Mouse (Mus musculus): ENCODE results near the gene Zcrb1. TPM values are rescaled to one million over a fixed set of nuclear protein-coding genes. Genes with fewer than 3 reads are reported as not detected.

The Zcrb1 gene
- polyA plus RNA-seq (2015; fragmentation: Nextera tagmentation; extraction: Ambion mirVana): 92.0 and 102 TPM in 2 replicates

DNA sequence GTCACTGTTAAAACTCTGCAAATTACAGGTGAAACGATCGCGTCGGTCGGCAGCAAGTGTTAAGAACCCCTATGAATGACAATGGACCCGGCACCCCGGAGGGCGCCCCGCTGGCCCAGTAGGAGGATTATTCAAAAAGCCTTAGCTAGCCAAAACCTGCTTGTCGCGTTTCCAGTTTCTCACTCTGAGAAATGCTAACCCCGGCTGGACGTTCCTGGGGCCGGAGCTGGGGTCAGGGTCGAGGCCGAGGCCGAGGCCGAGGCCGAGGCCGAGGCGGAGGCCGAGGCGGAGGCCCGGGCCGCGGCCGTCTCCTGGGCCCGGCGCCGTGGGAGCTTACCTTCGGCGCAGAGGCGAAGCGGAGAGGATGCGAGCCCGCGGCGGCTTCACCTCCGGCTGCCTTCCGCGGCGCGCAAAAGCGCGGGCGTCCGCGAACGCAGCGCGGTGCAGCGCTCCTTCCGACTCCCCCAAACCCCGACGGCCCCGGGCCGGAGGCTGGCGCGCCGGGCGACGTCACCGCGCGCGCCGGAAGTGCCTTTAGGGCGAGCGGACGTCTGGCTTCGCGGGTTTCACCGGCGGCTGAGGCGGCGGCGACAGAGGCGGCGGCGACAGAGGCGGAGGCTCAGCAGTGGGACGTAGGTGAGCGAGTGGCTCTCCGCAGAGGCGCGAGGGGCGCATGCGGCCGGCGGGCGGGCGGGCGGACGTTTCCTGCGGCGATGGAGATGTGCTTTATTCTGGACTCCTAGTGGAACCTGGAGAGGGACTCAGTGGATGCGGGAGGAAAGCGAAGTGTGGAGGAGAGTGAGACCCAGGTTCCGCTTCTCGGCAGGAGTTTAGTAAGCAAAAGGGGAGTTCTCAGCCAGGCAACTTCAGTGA is at the start of gene Zcrb1, which contains the start of gene Pphln1:
Zcrb1 (minus strand) TSS at position 509 of the 873 bp plus-strand sequence.
Pphln1 (plus strand) TSS at position 525 of the 873 bp plus-strand sequence.
- peak; percentile 79 for DNase-seq
- Histone ChIP-seq H3K27me3 (no peaks in the 10 kb centered on the region), H3K27ac (peak within 1 kb of the TSS; percentile 93), H3K4me3 (replicated peaks) (peak within 1 kb of the TSS; percentile 90), H3K4me2 (peak within 1 kb of the TSS; percentile 88), H3K36me3 (peaks cover 27% of the 10 kb centered on the region), H3K9ac (peak within 1 kb of the TSS; percentile 94), H3K9me3 (replicated peaks) (no peaks in the 10 kb centered on the region), H3K4me1 (replicated peaks) (peaks cover 53% of the 10 kb centered on the region)
- ATAC-seq (ENCODE audit: low read depth): peak; percentile 94
- WGBS (ENCODE audit: insufficient replicate concordance): under 1% methylated on average over 100 of the region's 100 CpGs

DNA sequence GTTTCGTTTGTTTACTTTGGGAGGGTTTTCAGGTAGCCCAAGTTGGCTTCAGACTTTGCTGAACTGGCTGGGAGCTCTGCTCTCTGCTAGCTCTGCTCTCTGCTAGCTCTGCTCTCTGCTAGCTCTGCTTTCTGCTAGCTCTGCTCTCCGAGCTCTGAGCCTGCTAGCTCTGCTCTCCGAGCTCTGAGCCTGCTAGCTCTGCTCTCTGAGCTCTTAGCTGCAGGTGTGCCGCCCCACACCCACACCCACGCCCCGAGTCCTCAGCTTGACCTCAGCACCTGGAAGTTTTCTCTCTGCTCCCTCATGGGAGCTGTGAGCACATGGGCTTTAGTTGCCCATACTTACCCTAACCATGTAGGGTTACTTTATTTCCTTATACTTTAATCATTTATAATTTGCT is 45.5 kb upstream of the Zcrb1 start:
- no peaks in the 10 kb centered on the region for H3K4me1 ChIP-seq (replicated peaks)
- no peak overlapping the region for H3K9ac ChIP-seq
- H3K4me3 ChIP-seq (replicated peaks): no peak overlapping the region
- ATAC-seq (ENCODE audit: low read depth): no peak
- 81% methylated on average over 6 of the region's 6 CpGs for WGBS (ENCODE audit: insufficient replicate concordance)
- H3K27me3 ChIP-seq: no peaks in the 10 kb centered on the region
- no peak for DNase-seq
- H3K9me3 ChIP-seq (replicated peaks): no peaks in the 10 kb centered on the region
- H3K36me3 ChIP-seq: peaks cover 36% of the 10 kb centered on the region
- H3K27ac ChIP-seq: no peak overlapping the region
- H3K4me2 ChIP-seq: no peak overlapping the region

DNA sequence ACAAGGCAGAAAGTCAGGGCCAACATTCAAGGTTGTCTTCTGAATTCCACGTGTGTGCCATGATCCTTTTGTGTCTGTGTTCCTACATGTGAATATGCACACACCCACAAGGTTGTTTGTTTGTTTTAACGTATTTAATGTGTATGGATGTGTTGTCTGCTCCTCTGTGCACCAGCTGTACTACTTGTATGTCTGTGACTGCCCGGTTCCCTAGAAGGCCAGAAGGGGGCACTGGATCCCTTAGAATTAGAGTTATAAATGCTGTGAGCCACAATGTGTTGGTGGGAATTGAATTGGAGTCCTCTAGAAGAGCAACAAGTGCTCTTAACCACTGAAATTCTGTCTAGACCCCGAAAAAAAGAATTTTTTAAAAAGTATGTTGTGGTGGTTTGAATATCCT is 44.1 kb upstream of the Zcrb1 start:
- ATAC-seq (ENCODE audit: low read depth): no peak
- H3K4me2 ChIP-seq: no peak overlapping the region
- WGBS (ENCODE audit: insufficient replicate concordance): 79% methylated on average over 4 of the region's 4 CpGs

DNA sequence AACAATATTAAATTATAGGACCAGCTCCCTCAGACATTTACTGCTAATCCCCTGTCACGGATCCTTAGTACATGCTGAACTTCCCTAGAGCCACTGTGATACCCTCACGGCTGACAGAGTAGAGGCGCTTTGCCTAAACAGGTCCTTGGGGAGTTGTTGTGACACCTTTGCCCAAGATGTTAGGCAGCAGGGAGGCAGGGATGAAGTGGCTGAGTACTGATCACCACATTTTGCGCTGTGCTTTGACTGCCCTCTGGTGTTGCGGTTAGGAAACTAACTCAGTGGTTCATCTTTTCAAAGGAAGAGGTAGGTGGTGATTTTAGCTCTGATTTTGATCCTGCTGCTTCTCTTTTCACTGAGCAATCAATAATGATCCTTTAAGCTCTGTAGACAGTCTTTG is 40.5 kb upstream of the Zcrb1 start:
- H3K4me2 ChIP-seq: no peak overlapping the region
- no peak overlapping the region for H3K4me3 ChIP-seq (replicated peaks)
- 67% methylated on average over 5 of the region's 5 CpGs for WGBS (ENCODE audit: insufficient replicate concordance)
- H3K27me3 ChIP-seq: no peaks in the 10 kb centered on the region
- no peaks in the 10 kb centered on the region; the same call in 1 of the 2 replicates for H3K4me1 ChIP-seq (replicated peaks)
- no peak overlapping the region for H3K9ac ChIP-seq
- no peak overlapping the region for H3K27ac ChIP-seq
- DNase-seq: peak; percentile 19
- peaks cover 44% of the 10 kb centered on the region for H3K36me3 ChIP-seq
- 0 out of 2 replicates have a peak, but pooled peaks have one; percentile 15 for ATAC-seq (ENCODE audit: low read depth)
- no peaks in the 10 kb centered on the region for H3K9me3 ChIP-seq (replicated peaks)

More for the DNA sequence above, 44.1 kb upstream of the Zcrb1 start:
- H3K9ac ChIP-seq: no peak overlapping the region
- H3K4me3 ChIP-seq (replicated peaks): no peak overlapping the region
- DNase-seq: no peak
- H3K36me3 ChIP-seq: peaks cover 40% of the 10 kb centered on the region
- no peaks in the 10 kb centered on the region for H3K4me1 ChIP-seq (replicated peaks)
- H3K27ac ChIP-seq: no peak overlapping the region
- H3K9me3 ChIP-seq (replicated peaks): no peaks in the 10 kb centered on the region
- H3K27me3 ChIP-seq: no peaks in the 10 kb centered on the region

DNA sequence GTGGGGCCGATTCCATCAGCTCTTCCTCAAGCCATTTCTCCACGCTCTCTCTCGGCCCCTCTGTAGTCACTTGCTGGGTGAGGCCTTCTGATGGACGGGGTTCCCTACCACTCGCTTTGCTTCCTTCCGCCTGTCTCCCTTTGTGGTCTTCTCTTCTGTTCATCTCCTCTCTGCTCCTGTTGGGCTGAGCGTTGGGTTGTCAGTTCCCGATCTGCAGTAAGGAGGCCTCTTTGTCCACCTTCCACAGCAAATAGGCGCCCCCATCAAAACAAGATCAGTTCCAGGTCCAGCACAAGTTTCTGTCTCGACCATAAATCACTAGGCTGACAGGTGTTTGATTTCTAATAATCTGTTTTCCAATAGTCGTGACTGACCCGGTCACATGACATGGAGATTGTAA is 37.9 kb upstream of the Zcrb1 start:
- DNase-seq: no peak
- Histone ChIP-seq H3K4me3 (replicated peaks) (no peak overlapping the region), H3K4me2 (no peak overlapping the region), H3K36me3 (peaks cover 31% of the 10 kb centered on the region), H3K27me3 (no peaks in the 10 kb centered on the region), H3K27ac (no peak overlapping the region), H3K9ac (no peak overlapping the region), H3K4me1 (replicated peaks) (no peaks in the 10 kb centered on the region; the same call in 1 of the 2 replicates), H3K9me3 (replicated peaks) (no peaks in the 10 kb centered on the region)
- no peak for ATAC-seq (ENCODE audit: low read depth)
- 80% methylated on average over 12 of the region's 12 CpGs for WGBS (ENCODE audit: insufficient replicate concordance)

DNA sequence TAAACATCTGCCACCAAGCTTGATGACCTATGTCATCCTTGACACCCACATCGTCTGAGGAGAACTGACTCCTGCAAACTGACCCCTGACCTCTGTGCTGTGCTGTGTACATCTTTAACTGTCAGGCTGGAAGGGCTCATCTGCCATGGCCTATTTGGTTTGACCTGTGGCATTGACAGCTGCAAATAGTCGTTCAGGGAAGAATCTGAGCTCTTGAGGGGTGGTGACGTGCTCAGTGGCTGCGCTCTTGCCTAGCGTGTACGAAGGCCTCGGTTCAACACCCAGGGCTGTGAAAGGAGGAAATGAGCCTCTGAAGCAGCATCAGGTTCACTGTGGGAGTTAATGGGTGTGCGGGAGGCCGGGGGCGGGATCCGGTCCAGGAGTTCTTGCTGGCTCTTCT is 35.7 kb upstream of the Zcrb1 start:
- no peak for ATAC-seq (ENCODE audit: low read depth)
- WGBS (ENCODE audit: insufficient replicate concordance): 70% methylated on average over 11 of the region's 11 CpGs
- no peak for DNase-seq

DNA sequence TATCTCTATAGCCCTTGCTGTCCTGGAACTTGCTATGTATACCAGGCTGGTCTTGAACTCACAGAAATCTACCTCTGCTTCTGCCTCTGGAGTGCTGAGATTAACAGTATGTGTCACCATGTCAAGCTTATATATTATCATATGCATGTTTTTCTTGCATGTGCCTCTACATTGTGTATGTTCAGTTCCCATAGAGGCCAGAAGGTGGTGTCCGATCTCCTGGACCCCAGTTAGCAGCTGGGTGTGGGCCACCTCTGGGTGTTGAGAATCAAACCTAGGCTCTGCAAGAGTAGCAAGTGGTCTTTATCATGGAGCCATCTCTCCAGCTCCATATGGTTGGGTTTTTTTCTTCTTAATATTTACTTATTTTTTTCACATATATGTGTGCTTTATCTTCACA is 24.4 kb upstream of the Zcrb1 start:
- no peak overlapping the region for H3K4me2 ChIP-seq
- WGBS (ENCODE audit: insufficient replicate concordance): 86% methylated on average over 1 of the region's 1 CpGs
- DNase-seq (no peak), ATAC-seq (ENCODE audit: low read depth) (no peak)
- H3K36me3 ChIP-seq: peaks cover 46% of the 10 kb centered on the region
- no peaks in the 10 kb centered on the region for H3K4me1 ChIP-seq (replicated peaks)
- H3K27ac ChIP-seq: no peak overlapping the region
- H3K4me3 ChIP-seq (replicated peaks): no peak overlapping the region
- H3K9ac ChIP-seq: no peak overlapping the region
- no peaks in the 10 kb centered on the region for H3K9me3 ChIP-seq (replicated peaks)
- H3K27me3 ChIP-seq: no peaks in the 10 kb centered on the region

More for the DNA sequence above, 35.7 kb upstream of the Zcrb1 start:
- H3K4me1 ChIP-seq (replicated peaks): no peaks in the 10 kb centered on the region; the same call in 1 of the 2 replicates
- no peaks in the 10 kb centered on the region for H3K9me3 ChIP-seq (replicated peaks)
- H3K4me2 ChIP-seq: no peak overlapping the region
- H3K36me3 ChIP-seq: peaks cover 35% of the 10 kb centered on the region
- no peak overlapping the region for H3K27ac ChIP-seq
- H3K9ac ChIP-seq: no peak overlapping the region
- H3K27me3 ChIP-seq: no peaks in the 10 kb centered on the region
- no peak overlapping the region for H3K4me3 ChIP-seq (replicated peaks)

DNA sequence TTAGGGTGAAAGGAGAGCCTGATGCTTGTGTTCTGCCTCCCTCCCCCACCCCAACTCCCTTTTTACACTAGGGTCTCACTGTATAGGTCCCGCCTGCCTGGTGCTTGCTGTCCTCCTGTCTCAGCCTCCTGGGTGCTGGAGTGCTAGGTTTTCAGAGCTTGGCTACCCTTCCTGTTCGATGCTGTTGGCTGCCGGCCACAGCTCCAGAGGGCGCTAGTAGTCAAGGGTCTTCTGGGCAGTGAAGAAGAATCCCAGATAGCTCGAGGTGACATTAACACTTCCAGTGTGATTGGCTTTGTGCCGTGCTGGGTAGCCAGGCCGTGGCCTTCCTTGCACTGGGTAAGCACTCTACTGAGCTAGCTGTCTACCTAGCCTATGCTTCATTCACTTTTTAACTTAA is 22.5 kb upstream of the Zcrb1 start:
- H3K27me3 ChIP-seq: no peaks in the 10 kb centered on the region
- DNase-seq (no peak), ATAC-seq (ENCODE audit: low read depth) (no peak)
- no peaks in the 10 kb centered on the region for H3K4me1 ChIP-seq (replicated peaks)
- no peak overlapping the region for H3K4me3 ChIP-seq (replicated peaks)
- H3K9ac ChIP-seq: no peak overlapping the region
- peaks cover 45% of the 10 kb centered on the region for H3K36me3 ChIP-seq
- H3K27ac ChIP-seq: no peak overlapping the region
- H3K9me3 ChIP-seq (replicated peaks): no peaks in the 10 kb centered on the region
- WGBS (ENCODE audit: insufficient replicate concordance): 75% methylated on average over 7 of the region's 7 CpGs
- no peak overlapping the region for H3K4me2 ChIP-seq

DNA sequence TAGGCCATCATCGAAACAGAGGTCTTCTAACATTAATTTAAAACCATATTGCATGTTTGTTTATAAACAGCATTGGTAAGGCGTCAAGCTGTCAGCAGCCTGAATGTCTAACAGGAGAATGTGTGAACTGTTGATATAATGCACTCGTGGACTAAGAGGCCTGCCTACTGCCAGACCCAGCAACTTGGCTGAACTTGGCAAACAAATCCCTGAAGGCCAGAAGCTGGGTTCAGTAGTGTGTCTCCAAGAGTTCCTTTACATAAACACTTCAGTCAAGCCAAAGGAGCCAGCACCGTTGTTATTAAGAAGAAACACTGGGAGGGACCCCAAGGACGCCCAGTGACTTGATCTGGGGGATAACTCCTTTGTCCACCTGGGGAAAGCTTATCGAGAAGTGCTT is 18.2 kb upstream of the Zcrb1 start:
- H3K4me2 ChIP-seq: no peak overlapping the region
- no peaks in the 10 kb centered on the region for H3K4me1 ChIP-seq (replicated peaks)
- H3K9me3 ChIP-seq (replicated peaks): no peaks in the 10 kb centered on the region
- no peak overlapping the region for H3K27ac ChIP-seq
- no peak overlapping the region for H3K9ac ChIP-seq
- no peak for DNase-seq
- no peaks in the 10 kb centered on the region for H3K27me3 ChIP-seq
- H3K4me3 ChIP-seq (replicated peaks): no peak overlapping the region
- WGBS (ENCODE audit: insufficient replicate concordance): 82% methylated on average over 6 of the region's 6 CpGs
- no peak for ATAC-seq (ENCODE audit: low read depth)
- peaks cover 41% of the 10 kb centered on the region for H3K36me3 ChIP-seq

DNA sequence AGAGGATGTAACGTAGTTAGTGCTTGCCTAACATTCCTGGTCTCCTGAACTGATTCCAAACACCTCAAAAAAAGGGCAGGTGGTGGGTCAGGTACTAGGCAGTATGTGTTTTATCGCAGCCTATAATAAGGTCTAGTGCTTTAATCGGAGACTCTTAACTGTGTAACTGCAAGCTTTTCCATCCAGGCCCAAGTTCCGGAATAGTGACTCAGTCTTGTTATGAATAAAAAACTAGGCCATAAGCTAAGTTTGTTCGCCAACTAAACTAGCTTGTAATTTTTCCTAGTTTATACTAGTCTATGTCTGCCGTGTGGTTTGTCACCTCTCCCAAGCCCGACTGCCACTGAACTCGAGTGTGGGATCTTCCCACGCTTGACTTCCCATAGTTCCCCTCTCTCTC is 16.3 kb upstream of the Zcrb1 start:
- H3K9me3 ChIP-seq (replicated peaks): no peaks in the 10 kb centered on the region
- DNase-seq: no peak
- no peaks in the 10 kb centered on the region for H3K4me1 ChIP-seq (replicated peaks)
- peaks cover 39% of the 10 kb centered on the region for H3K36me3 ChIP-seq
- no peak overlapping the region for H3K4me2 ChIP-seq
- no peaks in the 10 kb centered on the region for H3K27me3 ChIP-seq
- H3K4me3 ChIP-seq (replicated peaks): no peak overlapping the region
- ATAC-seq (ENCODE audit: low read depth): no peak
- 84% methylated on average over 9 of the region's 9 CpGs for WGBS (ENCODE audit: insufficient replicate concordance)
- H3K27ac ChIP-seq: no peak overlapping the region
- H3K9ac ChIP-seq: no peak overlapping the region

DNA sequence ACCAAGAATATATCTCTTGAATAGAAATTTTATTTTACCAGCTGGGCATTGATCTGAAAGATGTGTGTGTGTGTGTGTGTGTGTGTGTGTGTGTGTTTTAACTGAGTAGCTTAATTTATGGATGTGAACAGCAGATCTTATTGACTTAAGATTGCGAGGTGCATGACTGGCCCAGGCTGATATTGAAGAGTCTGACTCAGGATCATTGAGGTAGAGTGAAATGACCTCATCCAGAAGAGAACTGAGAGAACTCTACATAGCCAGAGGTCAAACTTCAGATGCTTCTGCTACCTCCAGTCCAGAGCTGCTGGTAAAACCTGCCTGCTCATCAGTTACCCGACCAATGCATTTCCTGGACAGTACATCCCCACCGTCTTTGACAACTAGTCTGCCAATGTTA is 14.3 kb upstream of the Zcrb1 start:
- ATAC-seq (ENCODE audit: low read depth): no peak
- no peak overlapping the region for H3K9ac ChIP-seq
- H3K4me3 ChIP-seq (replicated peaks): no peak overlapping the region
- DNase-seq: no peak
- no peak overlapping the region for H3K27ac ChIP-seq
- H3K9me3 ChIP-seq (replicated peaks): no peaks in the 10 kb centered on the region
- no peaks in the 10 kb centered on the region for H3K4me1 ChIP-seq (replicated peaks)
- no peak overlapping the region for H3K4me2 ChIP-seq
- peaks cover 44% of the 10 kb centered on the region for H3K36me3 ChIP-seq
- WGBS (ENCODE audit: insufficient replicate concordance): 75% methylated on average over 3 of the region's 3 CpGs
- no peaks in the 10 kb centered on the region for H3K27me3 ChIP-seq

DNA sequence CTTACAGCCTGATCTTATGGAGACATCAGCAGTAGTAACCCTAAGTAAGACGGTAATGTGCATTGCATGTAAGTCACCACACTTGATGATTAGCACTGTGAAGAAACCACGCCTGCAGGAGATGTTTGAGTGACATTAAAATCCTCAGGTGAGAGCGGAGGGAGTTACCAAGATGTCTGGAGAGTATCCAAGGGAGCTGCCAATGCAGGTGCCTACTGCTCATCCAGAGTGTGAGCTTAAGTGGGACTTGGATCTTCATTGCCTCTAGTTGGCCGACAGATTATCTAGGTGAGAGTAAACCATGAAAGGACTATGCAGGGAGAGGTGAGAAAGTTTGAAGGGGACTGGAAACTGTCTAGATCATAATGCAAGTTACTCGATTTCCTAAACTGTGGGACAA is 8.4 kb upstream of the Zcrb1 start:
- H3K9ac ChIP-seq: no peak overlapping the region
- 79% methylated on average over 5 of the region's 5 CpGs for WGBS (ENCODE audit: insufficient replicate concordance)
- DNase-seq: no peak
- H3K9me3 ChIP-seq (replicated peaks): no peaks in the 10 kb centered on the region
- H3K36me3 ChIP-seq: peaks cover 23% of the 10 kb centered on the region
- peaks cover 36% of the 10 kb centered on the region for H3K4me1 ChIP-seq (replicated peaks)
- no peaks in the 10 kb centered on the region for H3K27me3 ChIP-seq
- no peak overlapping the region for H3K27ac ChIP-seq
- no peak for ATAC-seq (ENCODE audit: low read depth)
- H3K4me3 ChIP-seq (replicated peaks): no peak overlapping the region
- H3K4me2 ChIP-seq: no peak overlapping the region

Measured in liver, embryonic 13.5 days (tissue).